Mouse (Mus musculus) ovary, postnatal 14 days (tissue): ENCODE measurements around the gene Megf8.

ENCODE experiments used
- DNase-seq: peaks from one replicate; pipeline ENCODE4 v3.0.0; 2022; ENCODE audit warnings: low spot score

Gene Megf8

GRCm38 (mm10) chr7:25402671-25403101, 85.7 kb downstream of the Megf8 start:
- no peak for DNase-seq

- no peak for DNase-seq
Observed at GRCm38 (mm10) chr7:25406468-25406867, 89.5 kb downstream of the Megf8 start.

- DNase-seq: no peak
Observed at GRCm38 (mm10) chr7:25409114-25409760, 92.3 kb downstream of the Megf8 start.

- no peak for DNase-seq
Observed at GRCm38 (mm10) chr7:25410969-25411615, 94.1 kb downstream of the Megf8 start.

- DNase-seq: no peak
Observed at GRCm38 (mm10) chr7:25411861-25412260, 94.9 kb downstream of the Megf8 start.

GRCm38 (mm10) chr7:25412833-25413441, 96.0 kb downstream of the Megf8 start, which contains the start of gene Cxcl17:
Gene Cxcl17 (minus strand): TSS chr7:25412886.
- DNase-seq: no peak
